Mouse (Mus musculus) heart, postnatal 0 days (tissue): ENCODE data around the gene Tctex1d1.

ENCODE experiments used
- CTCF ChIP-seq: IDR thresholded peaks from 2 replicates; pipeline ENCODE4 v1.5.1; 2016; ENCODE audit warnings: antibody characterized with exemption, control low read depth, low read depth
- EP300 ChIP-seq: IDR thresholded peaks from 2 replicates; pipeline ENCODE4 v1.6.1; 2016; ENCODE audit warnings: antibody characterized with exemption, low read depth

DNA sequence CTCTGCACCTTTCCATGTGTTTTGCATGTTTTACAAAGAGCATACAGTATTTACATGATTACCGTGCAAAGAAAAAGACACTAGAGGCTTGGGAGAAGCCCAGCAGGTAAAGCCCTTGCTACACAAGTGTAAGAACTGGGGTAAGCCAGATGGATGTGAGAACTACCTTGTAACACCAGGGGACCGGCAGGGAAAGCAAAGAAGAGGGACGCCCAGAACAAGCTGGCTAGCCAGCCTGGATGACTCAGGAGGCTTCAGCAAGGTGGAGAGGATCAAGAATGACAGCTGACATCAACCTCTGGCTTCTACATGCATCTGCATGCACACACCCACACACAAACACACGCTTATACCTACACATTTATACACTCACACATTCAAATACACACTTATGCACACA is 11.6 kb downstream of the Tctex1d1 start:
- TF ChIP-seq EP300, result no peak
- TF ChIP-seq CTCF, result no peak
